Mouse (Mus musculus) midbrain, embryonic 15.5 days (tissue): ENCODE measurements around the gene Smim27. TPM values are rescaled to one million over a fixed set of nuclear protein-coding genes. Genes with fewer than 3 reads are reported as not detected.
A peak's percentile ranks its signal among the peaks of the same experiment; 100 is the strongest.

ENCODE experiments used
- ATAC-seq: fragments of 200-750 bp; cut with Nextera tagmentation; replicated peaks from 2 replicates; pipeline ENCODE4 v1.8.0; 2017; ENCODE audit warnings: moderate TSS enrichment
- H3K27ac ChIP-seq: fragments of 300-500 bp; sonication (generic); 2 replicates; pipeline ENCODE4 v1.5.1; 2015; ENCODE audit warnings: mild to moderate bottlenecking, inconsistent platforms
- H3K27me3 ChIP-seq: fragments of 300-500 bp; sonication (generic); replicated peaks from 2 replicates; pipeline ENCODE4 v1.6.1; 2015; ENCODE audit warnings: inconsistent platforms
- H3K36me3 ChIP-seq: fragments of 300-500 bp; sonication (generic); replicated peaks from 2 replicates; pipeline ENCODE4 v1.6.1; 2015; ENCODE audit warnings: inconsistent platforms
- H3K4me1 ChIP-seq: fragments of 300-500 bp; sonication (generic); 2 replicates; pipeline ENCODE4 v1.6.1; 2015; ENCODE audit warnings: inconsistent platforms
- H3K4me2 ChIP-seq: fragments of 300-500 bp; sonication (generic); 2 replicates; pipeline ENCODE4 v1.6.1; 2015; ENCODE audit warnings: inconsistent platforms, mild to moderate bottlenecking, moderate library complexity
- H3K4me3 ChIP-seq: fragments of 300-500 bp; sonication (generic); 2 replicates; pipeline ENCODE4 v1.5.1; 2015; ENCODE audit warnings: mild to moderate bottlenecking, inconsistent platforms
- H3K9ac ChIP-seq: fragments of 300-500 bp; sonication (generic); 2 replicates; pipeline ENCODE4 v1.6.1; 2015; ENCODE audit warnings: mild to moderate bottlenecking, inconsistent platforms
- H3K9me3 ChIP-seq: fragments of 300-500 bp; sonication (generic); 2 replicates; pipeline ENCODE4 v1.6.1; 2016; ENCODE audit warnings: inconsistent platforms
- WGBS: fragments of 180-500 bp; shearing (Covaris S2); methylation state at CpG from one replicate; pipeline ENCODE4 v1.1.7; 2015; ENCODE audit warnings: mixed read lengths; 5-methylcytosine and 5-hydroxymethylcytosine counted together
- polyA plus RNA-seq: library from polyadenylated mRNA; unstranded; fragments of >200 nt; fragmentation: Nextera tagmentation; extraction: Ambion mirVana; gene quantifications from 2 replicates; pipeline ENCODE4 v1.2.1, GENCODE M21; 2015

Smim27 gene
- polyA plus RNA-seq, 1 experiment from 2014 or later = 12.5 TPM

- Histone ChIP-seq H3K27me3 (no peaks in the 10 kb centered on the region), H3K9me3 (no peaks in the 10 kb centered on the region), H3K4me1 (no peaks in the 10 kb centered on the region), H3K9ac (no peak overlapping the region), H3K36me3 (no peaks in the 10 kb centered on the region), H3K4me3 (no peak overlapping the region), H3K4me2 (no peak overlapping the region), H3K27ac (no peak overlapping the region)
- peak; percentile 71 for ATAC-seq
- WGBS = 55% methylated on average over 11 of the region's 11 CpGs
Measured at GRCm38 (mm10) chr4:40310796-40311383, 41.5 kb downstream of the Smim27 start.

- WGBS = 88% methylated on average over 1 of the region's 1 CpGs
- H3K36me3 ChIP-seq = no peaks in the 10 kb centered on the region
- H3K9ac ChIP-seq = no peak overlapping the region
Measured at GRCm38 (mm10) chr4:40312213-40312612, 42.8 kb downstream of the Smim27 start.

DNA sequence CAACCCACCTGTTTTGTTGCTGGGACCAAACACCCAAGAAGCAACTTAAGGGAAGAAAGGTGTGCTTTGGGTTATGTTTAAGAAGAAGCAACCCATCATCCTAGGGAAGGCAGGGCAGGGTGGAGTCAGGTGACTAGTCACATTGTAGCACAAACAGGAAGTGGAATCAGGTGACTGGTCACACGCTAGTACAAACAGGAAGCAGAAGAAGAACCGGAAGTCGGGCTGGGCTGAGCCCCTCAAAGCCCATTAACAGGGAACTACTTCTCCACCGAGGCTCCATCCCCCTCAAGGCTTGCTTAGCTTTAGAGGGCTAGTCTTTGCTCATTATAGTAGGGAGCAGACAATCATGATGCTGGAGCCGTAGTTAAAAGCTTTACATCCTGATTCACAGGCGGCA, 43.6 kb downstream of the Smim27 start:
- Histone ChIP-seq H3K4me2 (no peak overlapping the region), H3K27ac (no peak overlapping the region), H3K36me3 (no peaks in the 10 kb centered on the region), H3K27me3 (no peaks in the 10 kb centered on the region), H3K9me3 (no peaks in the 10 kb centered on the region), H3K4me1 (no peaks in the 10 kb centered on the region), H3K4me3 (no peak overlapping the region), H3K9ac (no peak overlapping the region)
- 88% methylated on average over 6 of the region's 6 CpGs for WGBS
- no peak for ATAC-seq

More at GRCm38 (mm10) chr4:40312213-40312612, 42.8 kb downstream of the Smim27 start:
- no peak overlapping the region for H3K27ac ChIP-seq
- H3K4me3 ChIP-seq = no peak overlapping the region
- H3K4me1 ChIP-seq = no peaks in the 10 kb centered on the region
- no peak overlapping the region for H3K4me2 ChIP-seq
- ATAC-seq = no peak
- no peaks in the 10 kb centered on the region for H3K9me3 ChIP-seq
- no peaks in the 10 kb centered on the region for H3K27me3 ChIP-seq

DNA sequence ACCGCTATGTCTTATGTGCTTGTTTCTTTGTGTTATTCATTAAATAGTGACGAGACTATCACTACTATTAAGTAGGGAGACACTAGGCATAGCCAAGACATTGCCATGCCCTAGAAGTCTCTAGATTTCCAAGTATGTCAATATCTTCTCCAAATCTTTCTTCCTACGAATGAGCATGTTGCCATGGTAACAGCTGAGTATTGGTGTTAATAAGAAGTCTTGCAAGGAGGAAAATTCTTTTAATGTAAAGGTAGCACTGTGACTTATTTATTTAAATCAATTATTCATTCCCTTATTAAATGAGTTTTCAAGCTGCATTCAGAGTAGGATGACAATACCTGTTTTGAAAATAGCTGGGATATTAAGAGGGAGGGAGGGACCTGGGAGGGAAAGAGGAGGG, 48.0 kb downstream of the Smim27 start:
- Histone ChIP-seq H3K27ac (no peak overlapping the region), H3K4me3 (no peak overlapping the region), H3K36me3 (no peaks in the 10 kb centered on the region), H3K9ac (no peak overlapping the region), H3K27me3 (no peaks in the 10 kb centered on the region), H3K9me3 (no peaks in the 10 kb centered on the region), H3K4me1 (no peaks in the 10 kb centered on the region), H3K4me2 (no peak overlapping the region)
- WGBS = 63% methylated on average over 3 of the region's 3 CpGs
- ATAC-seq = peak; percentile 65

Other genes with a start within 250 kb of the Smim27 start
- 44.0 and 45.1 TPM in 2 replicates for gene Aco1, start 126.5 kb upstream of the Smim27 start, polyA plus RNA-seq
- gene Ddx58, start 29.8 kb upstream of the Smim27 start, polyA plus RNA-seq = 2.6 and 4.2 TPM in 2 replicates
- gene Topors, start 271 bp downstream of the Smim27 start, polyA plus RNA-seq = 30.4 and 30.9 TPM in 2 replicates
- 303 and 312 TPM in 2 replicates for gene Ndufb6, start 9.8 kb downstream of the Smim27 start, polyA plus RNA-seq
- gene Tmem215, start 202.6 kb downstream of the Smim27 start, polyA plus RNA-seq = 0.68 and 0.70 TPM in 2 replicates